In the genomic region with DNA sequence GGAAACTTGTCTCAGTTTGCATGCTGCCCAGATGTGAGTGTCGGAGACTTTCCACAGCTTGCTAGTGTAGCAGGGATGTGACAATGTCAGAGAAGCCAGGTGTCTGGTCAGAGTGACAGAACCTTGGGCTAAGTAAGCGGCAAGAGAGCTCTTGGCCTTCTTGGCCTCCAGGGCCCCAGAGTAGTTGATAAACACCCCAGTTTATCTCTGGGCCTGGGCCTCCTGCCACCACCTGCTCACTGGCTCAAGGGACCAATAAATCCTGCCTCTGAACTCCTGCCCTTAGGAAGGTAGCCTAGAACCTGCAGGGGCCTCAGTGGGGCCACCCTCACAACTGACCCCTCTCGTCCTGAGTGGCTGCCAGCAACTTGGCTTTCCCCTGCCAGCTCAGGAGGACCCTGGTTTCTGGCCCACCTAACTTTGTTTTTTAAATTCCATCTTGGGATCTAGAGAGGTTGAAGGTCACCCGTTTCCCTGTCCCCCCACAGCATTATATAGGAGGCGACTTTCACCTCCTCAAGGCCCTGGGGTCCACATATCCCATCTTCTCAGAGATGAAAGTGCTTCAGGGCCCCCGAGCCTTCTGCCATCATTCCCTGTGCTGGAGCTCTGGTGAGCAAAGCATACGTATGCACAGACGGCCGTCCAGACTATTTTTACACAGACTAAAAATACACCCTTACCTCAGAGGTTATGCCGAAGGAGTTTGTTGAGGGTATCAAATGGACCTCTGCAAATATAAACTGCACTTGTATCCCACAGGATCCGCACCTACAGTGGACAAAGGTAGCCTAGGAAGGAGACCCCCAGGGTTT, we compare ENCODE assay signal across 14 mouse cellular contexts.
A peak's percentile ranks its signal among the peaks of the same experiment; 100 is the strongest.
DNase-seq lines count a peak whose midpoint lies in the region.
"Had no signal": no experiment of that assay in that cellular context is flagged by ENCODE, and none has a peak within 500 bp of the region (broad histone marks: within the 10 kb centered on the region; RNA-seq: fewer than 3 reads in every experiment).

No protein-coding gene starts in this region.

- intact Hi-C loops in heart, postnatal 25 days (cut with DNase I) = no loop called here

- H3K36me3 ChIP-seq in embryonic facial prominence, embryonic 10.5 days (replicated peaks) = no peaks in the 10 kb centered on the region
- H3K36me3 ChIP-seq: hindbrain, embryonic 10.5 days; liver, embryonic 15.5 days had no signal

- H3K4me1 ChIP-seq in embryonic facial prominence, embryonic 10.5 days = peaks cover 48% of the 10 kb centered on the region
- H3K4me1 ChIP-seq: liver, embryonic 15.5 days had no signal

- H3K4me3 ChIP-seq in embryonic facial prominence, embryonic 10.5 days = no peak overlapping the region
- H3K4me3 ChIP-seq: hindbrain, embryonic 10.5 days; left cerebral cortex, adult 2 months; liver, embryonic 15.5 days had no signal

- no peaks in the 10 kb centered on the region for H3K27me3 ChIP-seq in embryonic facial prominence, embryonic 10.5 days (replicated peaks; ENCODE audit: low read depth, poor library complexity, severe bottlenecking)
- H3K27me3 ChIP-seq: liver, embryonic 15.5 days had no signal

- peak; percentile 97 for DNase-seq in heart, adult 11 months
- no peak for DNase-seq in heart, postnatal 25 days (ENCODE audit: low spot score)
- no peak for DNase-seq in embryonic facial prominence, embryonic 10.5 days (ENCODE audit: low spot score)
- DNase-seq in heart, adult 9 months (ENCODE audit: low spot score in 2 of 2) = peak; percentile 52 to 55
- peak; percentile 47 for DNase-seq in heart, postnatal 4 days
- DNase-seq in embryo, embryonic 9.5 days (ENCODE audit: extremely low spot score) = no peak
- no peak for DNase-seq in cerebellum, postnatal 36 days
- no peak for DNase-seq in c-Kit-positive CD71-positive TER-119-positive erythroid progenitor cells, embryonic 14.5 days (ENCODE audit: low spot score)
- DNase-seq: kidney, postnatal 4 days; lung, postnatal 36 days; right cerebral cortex, postnatal 25 days had no signal

- 88% methylated on average over 11 of the region's 11 CpGs for WGBS in embryonic facial prominence, embryonic 10.5 days

- H3K9me3 ChIP-seq in embryonic facial prominence, embryonic 10.5 days = no peaks in the 10 kb centered on the region
- H3K9me3 ChIP-seq: hindbrain, embryonic 10.5 days; liver, embryonic 15.5 days had no signal

- peak overlapping the region; percentile 40; the same call in 1 of the 2 replicates for H3K27ac ChIP-seq in embryonic facial prominence, embryonic 10.5 days (replicated peaks)
- H3K27ac ChIP-seq: hindbrain, embryonic 10.5 days; left cerebral cortex, adult 2 months; liver, embryonic 15.5 days had no signal

Comparison
In these comparisons a context has a peak if more than half of its experiments do, and no peak if none do; other contexts are left out.
1. DNase-seq: peak in heart, adult 11 months (single experiment), heart, adult 9 months (2 of 2) and heart, postnatal 4 days (single experiment); none in heart, postnatal 25 days (single experiment), embryonic facial prominence, embryonic 10.5 days (single experiment), embryo, embryonic 9.5 days (single experiment), cerebellum, postnatal 36 days (0 of 2) and c-Kit-positive CD71-positive TER-119-positive erythroid progenitor cells, embryonic 14.5 days (single experiment).